9 mouse cellular contexts compared by ENCODE assay signal in the genomic region with DNA sequence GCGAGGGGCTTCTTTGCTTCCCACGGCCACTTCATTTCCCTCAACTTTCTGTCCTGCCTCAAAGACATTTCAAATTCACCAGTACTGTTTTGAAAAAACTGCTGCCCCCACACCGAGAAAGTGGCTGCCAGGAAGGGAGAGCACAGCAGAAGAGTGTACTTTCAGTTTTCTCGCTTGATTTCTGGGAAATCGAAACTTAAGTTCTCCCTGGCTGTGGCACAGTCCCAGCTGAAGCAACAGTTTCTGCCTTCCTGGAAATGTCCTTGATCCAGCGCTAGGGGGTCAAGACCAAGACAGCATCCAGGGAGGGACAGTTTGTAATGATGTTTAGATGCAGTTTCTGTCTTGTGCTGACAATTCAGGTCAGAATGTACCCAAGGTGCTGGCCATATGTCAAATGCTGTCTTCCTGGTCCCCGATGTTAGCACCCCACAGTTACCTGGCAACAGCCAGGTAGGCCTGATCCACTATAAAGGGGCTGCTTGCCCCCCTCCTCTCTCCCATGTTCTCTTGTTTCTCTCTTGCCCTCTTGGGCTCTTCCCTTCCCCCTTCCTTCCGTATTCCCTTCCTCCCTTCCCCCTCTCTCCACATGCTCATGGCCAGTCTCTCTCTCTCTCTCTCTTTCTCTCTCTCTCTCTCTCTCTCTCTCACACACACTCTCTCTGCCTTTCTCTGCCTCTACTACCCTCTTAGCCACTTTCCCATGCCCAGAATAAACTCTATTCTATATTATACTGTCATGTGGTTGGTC. TPM values are rescaled to one million over a fixed set of nuclear protein-coding genes. Genes with fewer than 3 reads are reported as not detected.
DNase-seq lines count a peak whose midpoint lies in the region; ATAC-seq lines count a peak whose summit lies in the region.
"Had no signal": no experiment of that assay in that cellular context is flagged by ENCODE, and none has a peak within 500 bp of the region (broad histone marks: within the 10 kb centered on the region; RNA-seq: fewer than 3 reads in every experiment).

No protein-coding gene starts in this region.

- peaks cover 88% of the 10 kb centered on the region for H3K4me1 ChIP-seq in liver, embryonic 12.5 days
- H3K4me1 ChIP-seq in forebrain, embryonic 13.5 days, result no peaks in the 10 kb centered on the region
- H3K4me1 ChIP-seq: heart, embryonic 15.5 days had no signal

- H3K9ac ChIP-seq in liver, embryonic 12.5 days, result peak overlapping the region; percentile 57
- no peak overlapping the region for H3K9ac ChIP-seq in forebrain, embryonic 13.5 days
- H3K9ac ChIP-seq: heart, embryonic 15.5 days had no signal

- no peaks in the 10 kb centered on the region for H3K9me3 ChIP-seq in liver, embryonic 12.5 days (replicated peaks)
- no peaks in the 10 kb centered on the region for H3K9me3 ChIP-seq in forebrain, embryonic 13.5 days (replicated peaks)
- H3K9me3 ChIP-seq: heart, embryonic 15.5 days had no signal

- no peak overlapping the region for H3K4me3 ChIP-seq in liver, embryonic 12.5 days
- H3K4me3 ChIP-seq in forebrain, embryonic 13.5 days, result no peak overlapping the region
- H3K4me3 ChIP-seq: heart, embryonic 15.5 days had no signal

- WGBS in liver, embryonic 12.5 days (ENCODE audit: insufficient replicate concordance), result 52% methylated on average over 8 of the region's 8 CpGs
- 80% methylated on average over 8 of the region's 8 CpGs for WGBS in forebrain, embryonic 13.5 days

- H3K27me3 ChIP-seq in liver, embryonic 12.5 days (replicated peaks), result no peaks in the 10 kb centered on the region
- no peaks in the 10 kb centered on the region for H3K27me3 ChIP-seq in forebrain, embryonic 13.5 days

- H3K36me3 ChIP-seq in liver, embryonic 12.5 days, result no peaks in the 10 kb centered on the region
- no peaks in the 10 kb centered on the region for H3K36me3 ChIP-seq in forebrain, embryonic 13.5 days (ENCODE audit: poor library complexity, severe bottlenecking)
- H3K36me3 ChIP-seq: heart, embryonic 15.5 days had no signal

- H3K4me2 ChIP-seq in liver, embryonic 12.5 days, result peak overlapping the region; percentile 40
- no peak overlapping the region for H3K4me2 ChIP-seq in forebrain, embryonic 13.5 days
- H3K4me2 ChIP-seq: heart, embryonic 15.5 days had no signal

- peak overlapping the region; percentile 87 for H3K27ac ChIP-seq in liver, embryonic 12.5 days
- H3K27ac ChIP-seq in forebrain, embryonic 13.5 days, result no peak overlapping the region
- H3K27ac ChIP-seq: heart, embryonic 15.5 days had no signal

- ATAC-seq in liver, embryonic 12.5 days, result no peak
- ATAC-seq in forebrain, embryonic 13.5 days, result no peak

- DNase-seq in thymus, postnatal 14 days, result peak; percentile 15
- DNase-seq in thymus, adult 18-20 months, result no peak
- DNase-seq in gastrocnemius, postnatal 25 days, result peak; percentile 54
- DNase-seq in ovary, postnatal 36 days (ENCODE audit: low spot score), result peak; percentile 43
- DNase-seq in embryo, embryonic 9.5 days (ENCODE audit: extremely low spot score), result no peak
- DNase-seq in right cerebral cortex, postnatal 25 days, result no peak

RNA-seq across cellular contexts. Expression of a gene that starts 38.0 kb away (rescaled TPM):
- total RNA-seq in gastrocnemius, postnatal 25 days (2021), result 10 to 100 TPM; 58.4 to 61.5 TPM
- polyA plus RNA-seq in liver, embryonic 12.5 days (2016; fragmentation: Nextera tagmentation; extraction: Ambion mirVana), result 42.4 and 42.8 TPM in 2 replicates
- 42.7 and 43.6 TPM in 2 replicates for polyA plus RNA-seq in forebrain, embryonic 13.5 days (2015; fragmentation: Nextera tagmentation; extraction: Ambion mirVana)

Comparison
In these comparisons a context has a peak if more than half of its experiments do, and no peak if none do; other contexts are left out.
1. DNase-seq: peak in thymus, postnatal 14 days (single experiment), gastrocnemius, postnatal 25 days (single experiment) and ovary, postnatal 36 days (single experiment); none in thymus, adult 18-20 months (0 of 2), embryo, embryonic 9.5 days (single experiment) and right cerebral cortex, postnatal 25 days (single experiment).